Mouse (Mus musculus): ENCODE results near the gene Fbp2.

The Fbp2 gene

GRCm38 (mm10) chr13:62857941-62858915 lies at the start of gene Fbp2:
TSS of gene Fbp2 (minus strand) at chr13:62858422.
- no peak for DNase-seq

DNA sequence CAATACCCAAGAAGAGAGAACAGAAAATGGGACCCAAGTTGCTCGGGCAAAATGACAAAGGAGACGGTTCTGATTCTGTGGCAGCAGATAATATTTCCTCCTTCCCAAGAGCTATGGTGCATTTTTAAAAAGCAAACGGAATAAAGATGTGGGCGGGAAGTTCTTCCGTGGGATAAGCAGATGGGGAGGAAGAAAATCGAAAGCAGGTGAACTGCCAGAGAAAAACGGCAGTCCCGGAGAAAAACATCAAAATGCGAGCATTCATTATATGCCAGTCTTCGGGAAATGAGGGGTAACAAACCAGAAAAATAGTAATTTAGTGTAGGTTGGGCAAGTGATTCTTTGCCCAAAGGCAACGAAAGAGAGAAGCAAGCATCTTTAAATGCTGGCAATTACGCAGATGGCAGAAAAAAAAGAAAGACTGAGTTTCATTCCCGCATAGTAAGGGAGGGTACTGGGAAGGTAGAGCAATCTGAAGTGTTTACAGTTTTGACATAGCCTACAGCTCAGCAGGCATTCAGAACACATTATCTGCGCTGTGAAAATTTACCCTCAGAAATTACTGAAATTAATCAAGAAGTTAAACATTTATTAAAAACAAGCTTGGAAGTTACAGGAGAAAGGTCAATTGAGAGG lies 49.4 kb upstream of the Fbp2 start:
- no peak for DNase-seq

DNA sequence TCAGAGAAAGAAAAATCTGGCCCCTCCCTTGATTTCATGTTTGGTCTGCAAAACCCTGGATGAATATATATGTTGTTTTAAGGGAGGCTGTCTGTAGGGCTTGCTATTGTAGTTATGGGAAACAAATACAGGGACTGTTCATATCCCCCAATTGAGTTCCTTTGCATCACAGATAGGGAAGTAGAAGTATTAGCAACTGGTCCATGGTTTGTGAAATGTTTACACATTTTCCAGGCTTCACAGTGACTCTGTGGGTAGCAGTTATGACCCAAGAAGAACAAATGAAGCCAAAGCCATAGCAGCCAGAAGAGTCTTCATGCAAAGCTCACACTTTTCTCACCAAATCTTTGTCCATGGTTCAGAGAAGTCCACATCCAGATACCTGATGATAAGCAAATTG lies 42.9 kb upstream of the Fbp2 start:
- DNase-seq, result no peak

DNA sequence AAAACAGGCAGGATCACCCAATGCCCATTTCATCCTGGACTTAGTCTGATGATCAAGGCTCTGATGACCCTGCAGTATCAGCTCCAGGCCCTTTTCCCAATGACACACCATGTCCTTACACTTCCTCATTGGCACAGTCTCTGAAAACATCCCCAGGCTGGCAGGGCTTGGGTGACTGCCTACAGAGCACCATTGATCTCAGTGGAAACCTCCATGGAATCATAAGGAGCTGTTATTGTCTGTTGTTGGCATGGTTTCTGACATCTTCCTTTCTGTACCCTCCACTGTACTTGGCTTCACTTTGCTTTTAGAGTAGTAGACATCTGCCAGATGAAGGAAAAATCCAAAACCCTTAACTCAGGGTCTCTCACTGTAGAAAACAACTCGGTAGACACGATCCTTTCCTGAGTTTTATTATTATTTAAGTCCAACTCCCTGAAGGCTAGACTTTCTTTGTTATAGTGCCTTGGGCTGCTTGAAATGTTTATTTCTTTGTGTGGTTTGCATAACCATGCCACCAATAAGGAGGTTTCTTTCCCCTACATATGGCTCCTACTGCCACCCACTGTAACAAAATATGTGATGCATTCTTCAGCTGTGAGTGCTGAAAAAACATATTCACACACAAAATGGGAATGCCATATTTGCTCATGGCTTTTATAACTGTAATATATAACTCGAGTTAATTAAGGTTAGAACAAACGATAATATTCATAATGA lies 39.9 kb upstream of the Fbp2 start:
- DNase-seq, result no peak

DNA sequence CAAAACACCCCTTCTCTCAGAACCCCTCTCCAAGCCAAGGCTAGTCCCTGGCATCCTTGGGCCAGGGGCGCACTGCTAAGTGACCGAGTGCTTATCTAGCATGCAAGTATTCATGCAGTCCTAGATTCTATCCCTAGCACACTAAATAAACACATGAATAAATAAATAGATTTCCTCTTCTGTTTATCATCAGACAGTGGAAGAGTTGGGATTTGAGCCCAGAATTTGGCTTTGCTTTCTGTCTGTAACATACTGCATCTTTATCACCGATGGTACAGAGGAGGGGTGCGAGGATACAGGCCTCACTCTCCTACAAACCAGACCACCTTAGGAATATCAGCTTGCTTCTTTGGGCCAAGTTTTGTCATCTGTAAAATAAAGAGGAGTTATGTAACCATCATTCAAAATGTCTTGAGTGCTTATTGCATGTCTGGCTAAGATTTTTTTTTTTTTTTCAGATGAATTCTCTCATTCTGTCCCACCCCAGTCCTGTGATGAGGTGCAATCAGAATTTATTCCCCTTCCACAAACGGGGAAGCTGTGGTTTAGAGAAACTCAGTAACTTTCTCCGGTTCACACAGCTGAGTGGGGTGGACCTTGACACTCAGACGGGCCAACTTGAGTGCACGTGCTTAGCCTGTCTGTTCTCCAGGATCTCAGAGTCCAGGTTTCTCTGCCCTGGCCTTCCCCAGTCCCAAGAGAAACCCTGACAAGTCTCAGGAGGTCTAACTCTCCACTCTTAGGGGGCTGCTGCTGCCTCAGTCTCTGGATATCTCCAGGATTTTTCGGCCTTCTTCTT lies 35.0 kb upstream of the Fbp2 start:
- DNase-seq, result no peak

DNA sequence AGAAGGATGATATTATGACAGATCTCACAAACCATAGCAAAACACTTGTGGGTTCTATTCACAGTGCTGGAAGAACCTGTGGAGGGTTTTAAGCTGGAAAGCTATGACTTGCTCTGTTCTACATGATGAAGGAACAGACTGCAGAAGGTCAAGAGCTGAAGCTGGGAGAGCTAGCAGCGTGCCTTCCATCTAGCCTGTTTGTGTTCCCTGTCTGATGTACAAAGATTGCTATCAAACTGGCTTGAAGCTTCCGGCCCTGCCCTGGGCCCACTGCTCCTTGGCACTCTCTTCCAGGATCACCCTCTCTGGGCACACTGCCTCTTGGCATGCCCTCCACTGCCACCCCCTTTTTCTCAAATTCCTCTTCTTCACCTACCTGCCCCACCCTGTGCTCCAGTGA lies 31.1 kb upstream of the Fbp2 start:
- DNase-seq, result no peak

GRCm38 (mm10) chr13:62887712-62888441 lies 29.7 kb upstream of the Fbp2 start, which contains the start of gene Fbp1:
TSS of gene Fbp1 (minus strand) at chr13:62888282.
- DNase-seq, result no peak

GRCm38 (mm10) chr13:62884536-62884935 lies 26.3 kb upstream of the Fbp2 start:
- no peak for DNase-seq

DNA sequence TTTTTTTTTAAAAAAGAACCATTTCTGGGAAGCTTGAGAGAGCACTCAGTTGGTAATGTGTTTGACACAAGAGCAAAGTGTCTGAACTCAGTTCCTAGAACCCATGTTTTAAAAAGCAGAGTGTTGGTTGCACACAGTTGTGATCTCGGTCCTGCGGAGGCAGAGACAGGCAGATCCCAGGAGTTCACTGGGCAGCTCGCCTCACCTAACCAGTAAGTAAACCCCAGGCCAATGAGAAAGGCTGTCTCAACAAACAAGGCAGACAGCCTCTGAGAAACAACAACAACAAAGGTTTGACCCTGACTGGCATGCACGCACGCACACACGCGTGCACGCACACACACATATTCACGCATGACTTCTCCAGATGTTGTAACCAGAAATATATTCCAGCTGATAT lies 25.7 kb upstream of the Fbp2 start:
- no peak for DNase-seq

DNA sequence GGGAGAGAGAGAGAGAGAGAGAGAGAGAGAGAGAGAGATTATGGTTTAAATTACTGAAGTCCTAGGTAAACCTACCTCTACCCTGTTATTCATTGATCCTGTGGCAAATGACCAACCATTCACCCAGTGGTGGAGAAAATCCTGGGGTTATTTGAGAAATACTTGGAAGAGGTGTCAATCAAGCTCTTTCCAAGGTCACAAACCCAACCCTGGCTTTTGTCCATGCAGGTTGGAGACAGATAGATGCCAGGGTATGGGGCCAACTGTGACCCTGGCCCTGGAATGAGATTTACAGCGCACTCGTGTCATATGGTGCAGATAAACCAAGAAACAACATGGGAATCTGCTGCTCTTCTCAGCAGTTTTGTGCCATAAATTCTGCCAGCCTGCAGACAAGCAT lies 25.2 kb upstream of the Fbp2 start:
- DNase-seq, result no peak

- no peak for DNase-seq
These were observed 24.6 kb upstream of the Fbp2 start for GRCm38 (mm10) chr13:62882856-62883255.

DNA sequence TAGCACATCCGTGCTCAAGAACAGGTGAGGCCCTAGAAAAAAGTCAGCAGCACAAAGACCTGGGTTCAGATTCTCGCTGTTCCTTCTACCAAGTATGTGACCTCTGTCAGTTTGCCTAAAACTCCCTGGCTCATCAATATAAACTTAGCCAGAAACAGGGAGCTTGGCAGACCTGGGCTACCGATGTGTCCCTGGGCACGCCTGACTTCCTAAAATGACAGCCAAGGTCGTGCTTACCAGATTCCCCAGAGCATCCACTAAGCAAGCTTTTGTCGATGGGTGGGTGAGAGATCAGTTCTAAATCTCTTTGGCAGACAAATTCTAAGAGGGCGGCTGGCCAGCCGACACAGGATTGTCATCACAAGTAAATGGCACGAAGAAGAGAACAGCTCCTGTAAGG lies 23.1 kb upstream of the Fbp2 start:
- DNase-seq, result no peak

- DNase-seq, result no peak
These were observed 21.8 kb upstream of the Fbp2 start for GRCm38 (mm10) chr13:62879831-62880615.

GRCm38 (mm10) chr13:62879411-62879810 lies 21.2 kb upstream of the Fbp2 start:
- no peak for DNase-seq

GRCm38 (mm10) chr13:62877247-62877646 lies 19.0 kb upstream of the Fbp2 start:
- DNase-seq, result no peak

- DNase-seq, result no peak
These were observed 17.9 kb upstream of the Fbp2 start for GRCm38 (mm10) chr13:62876111-62876510.

GRCm38 (mm10) chr13:62872252-62872651 lies 14.0 kb upstream of the Fbp2 start:
- DNase-seq, result no peak

GRCm38 (mm10) chr13:62870605-62871004 lies 12.4 kb upstream of the Fbp2 start:
- no peak for DNase-seq

DNA sequence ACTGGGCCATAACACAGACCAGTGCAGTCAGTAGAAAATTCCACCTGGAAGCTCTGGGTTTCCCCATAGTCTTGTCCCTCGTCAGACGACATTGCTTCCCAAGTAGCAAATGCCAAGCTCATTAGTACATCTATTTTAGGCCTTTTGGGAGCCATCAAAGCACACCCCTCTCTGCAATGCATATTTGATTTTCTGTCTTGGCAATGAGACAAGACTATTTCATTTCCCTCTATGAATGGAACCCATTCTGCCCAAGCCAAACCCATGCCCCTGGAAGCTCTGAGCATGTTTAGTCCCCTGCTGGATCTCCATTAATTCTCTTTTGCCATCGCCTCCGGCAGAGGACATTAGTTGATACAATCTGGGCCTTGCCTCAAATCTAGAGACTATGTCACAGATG lies 8.6 kb upstream of the Fbp2 start:
- DNase-seq, result no peak

DNA sequence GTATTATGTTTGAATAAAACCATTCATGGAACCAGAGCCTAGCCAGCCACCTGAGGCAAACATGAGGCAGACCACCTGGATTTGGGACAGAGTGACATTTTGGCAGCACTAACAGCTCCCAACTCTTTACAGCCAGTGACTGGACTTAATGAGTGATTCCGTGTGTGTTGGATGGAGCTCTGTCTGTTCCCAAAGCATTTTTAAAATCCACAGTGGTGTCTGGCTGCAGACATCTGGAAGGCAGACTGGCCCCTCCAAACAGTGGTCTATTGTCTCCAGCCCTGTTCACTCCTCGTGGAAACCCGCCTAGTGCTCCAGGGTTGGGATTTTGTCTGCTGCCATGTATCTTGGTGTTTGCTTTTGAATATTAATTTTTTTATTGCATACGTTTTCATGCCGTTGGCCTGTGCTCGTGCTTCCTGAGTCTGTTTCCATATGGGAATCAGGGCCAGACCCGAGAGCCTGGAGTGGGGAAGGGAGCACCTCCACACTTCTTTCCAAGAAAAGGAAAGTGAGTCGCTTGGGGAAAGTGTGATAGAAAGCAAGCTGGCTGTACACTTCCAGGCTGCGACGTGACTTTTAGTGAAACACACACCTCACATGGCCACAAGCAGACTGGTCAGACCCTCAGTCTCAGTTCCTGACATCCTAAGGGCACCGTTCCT lies 7.6 kb upstream of the Fbp2 start:
- DNase-seq, result no peak

DNA sequence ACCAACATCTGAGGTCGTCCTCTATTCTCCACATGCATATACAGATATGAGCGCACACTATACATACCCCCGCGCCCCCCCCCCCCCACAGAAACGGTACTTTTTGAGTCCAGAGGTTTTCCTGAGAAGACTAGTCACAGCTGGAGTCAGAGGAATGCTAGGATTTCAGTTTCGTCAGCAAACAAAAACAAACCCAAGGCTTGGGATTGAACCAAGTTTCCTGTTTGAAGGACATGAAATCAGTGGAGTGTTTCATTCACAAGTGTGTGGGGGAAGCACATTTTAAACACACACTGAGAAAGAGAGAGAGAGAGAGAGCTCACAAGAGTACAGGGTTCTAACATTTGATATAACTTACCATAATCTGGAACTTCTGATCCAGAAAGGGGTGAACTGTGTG lies 5.5 kb upstream of the Fbp2 start:
- DNase-seq, result no peak
